Mouse (Mus musculus) cerebellum, adult 2 months (tissue): Measurements from ENCODE around the gene Olfr508.

ENCODE experiments used
- CTCF ChIP-seq: fragments of 200-500 bp; IDR thresholded peaks from 2 replicates; pipeline ENCODE4 v1.5.1; 2011; ENCODE audit warnings: low read depth, mild to moderate bottlenecking, control low read depth, low read length, moderate library complexity, borderline replicate concordance; ENCODE audit not compliant: insufficient read depth
- POLR2A ChIP-seq: fragments of 200-500 bp; IDR thresholded peaks from 2 replicates; pipeline ENCODE4 v1.6.1; 2011; ENCODE audit warnings: low read length, control low read depth, borderline replicate concordance; ENCODE audit not compliant: insufficient read depth

DNA sequence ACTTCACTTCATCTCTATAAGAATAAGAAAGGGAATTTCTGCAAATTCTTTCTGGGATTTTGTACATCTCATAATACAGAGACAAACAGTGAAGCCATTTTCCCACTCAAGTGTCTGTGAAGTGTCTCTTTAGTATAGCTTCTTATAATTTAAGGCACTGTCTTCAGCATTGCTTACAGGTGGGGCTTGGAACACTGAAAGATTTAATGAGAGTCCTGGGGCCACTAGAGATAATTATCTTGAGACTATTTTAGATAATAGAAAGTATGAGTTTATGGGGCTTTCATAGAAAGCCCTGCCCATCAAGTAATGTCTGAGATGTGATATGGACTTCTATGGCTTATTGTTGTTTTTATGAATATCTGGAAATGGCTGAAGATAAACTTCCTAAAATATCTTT lies 22.0 kb downstream of the Olfr508 start, which contains the start of gene Olfr509:
- TF ChIP-seq CTCF (no peak), POLR2A (no peak)
